Mouse (Mus musculus) gastrocnemius, adult 18-20 months (tissue): ENCODE data around the gene Olfr514. TPM values are rescaled to one million over a fixed set of nuclear protein-coding genes. Genes with fewer than 3 reads are reported as not detected.

ENCODE experiments used
- DNase-seq: peaks from one replicate; pipeline ENCODE4 v3.0.0; 2021; ENCODE audit warnings: low spot score
- long read RNA-seq, 2 experiments: library from polyadenylated mRNA; stranded (forward); transcript quantifications; one replicate each; pipeline ENCODE4 v2.0.0; 2021
- total RNA-seq, 2 experiments: library from RNA; stranded (reverse); gene quantifications; 2 replicates each; pipeline ENCODE4 v1.2.3; 2021

Gene Olfr514
- total RNA-seq = not detected
- long read RNA-seq, experiment 1 = 0 reads
- long read RNA-seq, experiment 2 = 0 reads

GRCm38 (mm10) chr7:108825897-108826296, at the start of gene Olfr514:
Gene Olfr514, minus strand, starts transcription at chr7:108825997.
- no peak for DNase-seq

GRCm38 (mm10) chr7:108872279-108872678, 46.5 kb upstream of the Olfr514 start, which contains the start of gene Olfr517:
Gene Olfr517, minus strand, starts transcription at chr7:108872379.
- DNase-seq = no peak

- no peak for DNase-seq
Observed at GRCm38 (mm10) chr7:108850429-108850828, 24.6 kb upstream of the Olfr514 start, which contains the start of gene Olfr516. Gene Olfr516, minus strand, starts transcription at chr7:108850529.

GRCm38 (mm10) chr7:108814593-108815215, 11.1 kb downstream of the Olfr514 start:
- DNase-seq = peak; percentile 10

- DNase-seq = peak; percentile 53
Observed at GRCm38 (mm10) chr7:108797205-108797933, 28.4 kb downstream of the Olfr514 start.

Other genes with a start within 250 kb of the Olfr514 start
- not detected for gene Olfr506, start 215.2 kb downstream of the Olfr514 start, total RNA-seq
- not detected for gene Olfr507, start 204.2 kb downstream of the Olfr514 start, total RNA-seq
- not detected for gene Olfr508, start 196.0 kb downstream of the Olfr514 start, total RNA-seq
- gene Olfr509, start 174.1 kb downstream of the Olfr514 start, total RNA-seq = not detected
- gene Olfr510, start 159.6 kb downstream of the Olfr514 start, total RNA-seq = not detected
- not detected for gene Olfr512, start 112.7 kb downstream of the Olfr514 start, total RNA-seq
- gene Olfr513, start 75.0 kb downstream of the Olfr514 start, total RNA-seq = not detected
- gene Olfr516, start 24.5 kb upstream of the Olfr514 start, total RNA-seq = not detected
- gene Olfr517, start 46.4 kb upstream of the Olfr514 start, total RNA-seq = not detected
- not detected for gene Olfr518, start 59.0 kb upstream of the Olfr514 start, total RNA-seq
- not detected for gene Olfr519, start 68.4 kb upstream of the Olfr514 start, total RNA-seq
- 1 to 10 TPM; 1.1 to 2.7 TPM for gene Nlrp10, start 104.2 kb upstream of the Olfr514 start, total RNA-seq
- gene Eif3f, start 108.4 kb upstream of the Olfr514 start, total RNA-seq = 100 to 1,000 TPM; 119 TPM
- gene Tub, start 124.3 kb upstream of the Olfr514 start, total RNA-seq = under 1 TPM; 0.30 to 0.59 TPM